Mouse (Mus musculus) heart, adult 9 months (tissue): ENCODE results near the gene Ociad1.

Experiments used
- DNase-seq, 2 experiments: peaks; one replicate each; pipeline ENCODE4 v3.0.0; 2022; ENCODE audit warnings: low spot score in 2 of 2

Ociad1 gene

GRCm38 (mm10) chr5:73292502-73293457 lies at the start of gene Ociad1:
TSS of gene Ociad1 (plus strand) at chr5:73292784.
- peak; percentile 94 to 95 for DNase-seq

GRCm38 (mm10) chr5:73244403-73244802 lies 48.2 kb upstream of the Ociad1 start:
- no peak for DNase-seq

- DNase-seq, result no peak
These were observed 46.2 kb upstream of the Ociad1 start for GRCm38 (mm10) chr5:73246414-73246813.

- no peak for DNase-seq
These were observed 44.4 kb upstream of the Ociad1 start for GRCm38 (mm10) chr5:73248211-73248610.

- DNase-seq, result no peak
These were observed 43.2 kb upstream of the Ociad1 start for GRCm38 (mm10) chr5:73249341-73249740.

GRCm38 (mm10) chr5:73252739-73253138 lies 39.8 kb upstream of the Ociad1 start:
- DNase-seq, result no peak

GRCm38 (mm10) chr5:73254660-73255059 lies 37.9 kb upstream of the Ociad1 start:
- DNase-seq, result no peak

GRCm38 (mm10) chr5:73255321-73256251 lies 37.0 kb upstream of the Ociad1 start:
- DNase-seq, result peak; percentile 50 to 58

- peak; percentile 97 to 99 for DNase-seq
These were observed 36.1 kb upstream of the Ociad1 start, which contains the start of gene Fryl for GRCm38 (mm10) chr5:73256352-73257065. TSS of gene Fryl (minus strand) at chr5:73256619.

GRCm38 (mm10) chr5:73257096-73257495 lies 35.5 kb upstream of the Ociad1 start:
- DNase-seq, result no peak

- DNase-seq, result no peak
These were observed 34.9 kb upstream of the Ociad1 start for GRCm38 (mm10) chr5:73257723-73258122.

- no peak for DNase-seq
These were observed 28.5 kb upstream of the Ociad1 start for GRCm38 (mm10) chr5:73264122-73264521.

GRCm38 (mm10) chr5:73265460-73265859 lies 27.1 kb upstream of the Ociad1 start:
- no peak for DNase-seq

GRCm38 (mm10) chr5:73268636-73269213 lies 23.9 kb upstream of the Ociad1 start:
- no peak for DNase-seq

GRCm38 (mm10) chr5:73270612-73271011 lies 22.0 kb upstream of the Ociad1 start:
- DNase-seq, result no peak

GRCm38 (mm10) chr5:73273171-73273570 lies 19.4 kb upstream of the Ociad1 start:
- DNase-seq, result no peak

GRCm38 (mm10) chr5:73274941-73275340 lies 17.6 kb upstream of the Ociad1 start:
- DNase-seq, result no peak

- no peak for DNase-seq
These were observed 13.4 kb upstream of the Ociad1 start for GRCm38 (mm10) chr5:73279190-73279589.

- peak; percentile 25 to 38 for DNase-seq
These were observed 12.6 kb upstream of the Ociad1 start for GRCm38 (mm10) chr5:73279732-73280566.

- DNase-seq, result no peak
These were observed 12.1 kb upstream of the Ociad1 start for GRCm38 (mm10) chr5:73280567-73280850.
